Mouse (Mus musculus) heart, adult 18-20 months (tissue): ENCODE data around the gene Esyt2. TPM values are rescaled to one million over a fixed set of nuclear protein-coding genes. Genes with fewer than 3 reads are reported as not detected.

Source experiments
- microRNA-seq, 2 experiments: library from miRNA; unstranded; fragments of <30 nt; microRNA quantifications; one replicate each; pipeline ENCODE4 v1.2.0; 2022
- total RNA-seq, 2 experiments: library from RNA; stranded (reverse); gene quantifications; 2 replicates each; pipeline ENCODE4 v1.2.3; 2021

Gene Esyt2
- total RNA-seq, 2 experiments from 2014 or later = 23.7 to 31.8 TPM

Small RNA genes lying within 50 kb of the gene (microRNA-seq; reads per million reads assigned to microRNA genes)
- gene Gm23190 = 0 reads per million in 2 experiments

Other genes starting within 250 kb of the Esyt2 start
- 10 to 100 TPM; 17.0 to 24.0 TPM for gene Zfp386, start 233.5 kb upstream of the Esyt2 start, total RNA-seq
- 1 to 10 TPM in 1 of 2 experiments, under 1 TPM in 1; 0.92 to 1.3 TPM for gene Vipr2, start 203.5 kb upstream of the Esyt2 start, total RNA-seq
- gene Wdr60, start 18.2 kb upstream of the Esyt2 start, total RNA-seq = 1 to 10 TPM; 1.7 to 2.5 TPM
- not detected for gene Gm11027, start 5.8 kb upstream of the Esyt2 start, total RNA-seq
- gene Ncapg2, start 124.2 kb downstream of the Esyt2 start, total RNA-seq = 1 to 10 TPM; 2.9 TPM
- gene Ptprn2, start 204.5 kb downstream of the Esyt2 start, total RNA-seq = under 1 TPM; 0.07 to 0.18 TPM